Mouse (Mus musculus) ovary, adult 18-20 months (tissue): ENCODE measurements around the gene Krt39.

Experiments used
- DNase-seq: peaks from one replicate; pipeline ENCODE4 v3.0.0; 2022; ENCODE audit warnings: low spot score, mixed read lengths

The Krt39 gene

DNA sequence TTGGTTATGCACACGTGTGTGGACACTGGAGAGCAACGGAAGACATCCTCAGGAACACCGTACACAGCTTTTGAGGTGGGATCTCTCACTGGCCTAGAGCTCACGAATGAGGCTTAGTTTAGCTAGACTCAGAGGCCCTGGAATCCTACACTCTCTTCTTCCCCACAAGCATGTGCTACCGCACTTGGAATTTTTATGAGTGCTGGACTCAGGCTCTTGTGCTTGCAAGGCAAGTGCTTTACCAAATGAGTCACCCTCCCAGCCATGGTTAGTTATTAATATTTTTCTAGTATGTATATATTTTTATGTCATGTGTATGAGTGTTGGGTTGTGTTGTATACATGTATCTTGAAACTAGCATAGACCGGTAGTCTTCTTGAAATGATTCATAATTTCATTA lies 49.2 kb downstream of the Krt39 start:
- DNase-seq = no peak

DNA sequence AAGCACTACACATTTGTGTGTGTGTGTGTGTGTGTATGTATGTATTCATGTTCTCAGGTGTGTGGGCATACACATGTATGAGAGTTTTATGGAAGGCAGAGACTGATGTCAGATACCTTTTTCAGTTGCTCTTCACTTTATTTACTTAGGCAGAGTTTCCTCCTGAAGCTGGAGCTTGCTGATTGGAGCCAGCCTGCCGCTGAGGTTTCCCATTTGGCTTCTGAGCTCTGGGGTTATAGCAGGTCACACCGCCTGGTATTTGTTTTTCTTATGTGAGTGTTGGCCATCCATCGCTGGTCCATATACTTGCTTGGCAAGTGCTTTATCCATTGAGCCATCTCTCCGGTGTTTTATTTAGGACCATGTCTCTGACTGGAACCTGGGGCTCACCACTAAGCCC lies 51.9 kb downstream of the Krt39 start:
- no peak for DNase-seq

GRCm38 (mm10) chr11:99468566-99468965 lies 52.6 kb downstream of the Krt39 start:
- DNase-seq = no peak

DNA sequence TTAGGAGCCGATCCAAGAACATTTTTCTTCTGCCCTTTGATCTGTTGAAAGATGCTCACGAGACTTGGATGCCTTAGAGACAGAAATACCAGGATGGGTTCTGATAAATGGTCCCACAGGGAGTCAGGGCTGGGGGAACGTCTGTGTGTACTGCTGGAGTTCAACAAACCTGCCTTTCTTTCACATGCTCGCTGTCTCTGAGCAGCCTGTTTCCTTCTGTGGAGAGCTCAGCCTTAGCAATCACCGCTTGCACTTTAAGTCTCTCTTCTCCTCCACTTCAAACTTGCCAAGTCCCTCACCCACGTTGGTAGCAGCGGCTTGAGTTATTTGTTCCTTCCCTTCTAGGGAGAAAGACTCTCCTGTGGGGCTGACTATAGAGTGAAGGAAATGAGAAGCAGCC lies 54.8 kb downstream of the Krt39 start:
- DNase-seq = no peak

DNA sequence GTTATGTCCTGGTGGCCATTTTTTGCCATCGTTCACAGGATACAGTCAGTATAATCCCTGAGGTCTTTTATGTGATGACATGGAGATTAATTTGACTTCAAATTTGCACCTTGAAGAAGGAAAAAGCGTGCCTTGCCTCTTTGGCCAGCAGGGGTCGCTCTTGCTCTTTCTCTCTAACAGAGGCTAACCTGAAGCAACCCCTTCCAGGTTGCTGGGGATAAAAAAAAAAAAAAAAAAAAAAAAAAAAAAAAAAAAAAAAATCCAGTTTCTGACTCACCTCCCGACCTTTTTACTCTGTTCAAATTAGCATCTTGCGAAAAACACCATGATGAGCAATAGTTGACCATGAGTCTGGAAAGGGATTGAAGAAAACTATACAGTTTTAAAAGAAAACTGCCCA lies 56.3 kb downstream of the Krt39 start:
- DNase-seq = peak; percentile 28
